In genomic region chr9:61232630-61233029, GRCm38 (mm10) we compare ENCODE assay signal across 29 mouse cellular contexts.
DNase-seq lines count a peak whose midpoint lies in the region; ATAC-seq and TF ChIP-seq lines count a peak whose summit lies in the region.
"Had no signal": no experiment of that assay in that cellular context is flagged by ENCODE, and none has a peak within 500 bp of the region (broad histone marks: within the 10 kb centered on the region; RNA-seq: fewer than 3 reads in every experiment).

No protein-coding gene starts in this region.

- TF ChIP-seq EP300 in MEL (IDR thresholded peaks at IDR 0.05; ENCODE audit: low read depth in 1 of 2, low read length in 2 of 2): no peak
- no peak for TF ChIP-seq EP300 in lung, postnatal 0 days (IDR thresholded peaks at IDR 0.05)

- WGBS in lung, postnatal 0 days: 85% methylated on average over 7 of the region's 7 CpGs

- H3K4me2 ChIP-seq in lung, postnatal 0 days (replicated peaks; ENCODE audit: low read depth, low read length): no peak overlapping the region
- H3K4me2 ChIP-seq: forebrain, embryonic 15.5 days; heart, embryonic 15.5 days; hindbrain, embryonic 13.5 days; midbrain, embryonic 15.5 days; neural tube, embryonic 12.5 days had no signal

- TF ChIP-seq CTCF in MEL (IDR thresholded peaks at IDR 0.05 in 2 of 3, conservative IDR thresholded peaks at IDR 0.05 in 1 of 3; ENCODE audit: control insufficient read depth in 1 of 3, insufficient read depth in 1 of 3, low read depth in 2 of 3, low read length in 3 of 3, poor library complexity in 1 of 3, severe bottlenecking in 1 of 3): no peak
- TF ChIP-seq CTCF in lung, postnatal 0 days (IDR thresholded peaks at IDR 0.05): no peak

- H3K79me2 ChIP-seq in MEL (ENCODE audit: control insufficient read depth, insufficient read depth, low read length, poor library complexity): no peaks in the 10 kb centered on the region

- intact Hi-C loops in left cerebral cortex, postnatal 4 days (cut with DNase I): loop anchor here (5.0 kb wide), 1 partner anchor 45 kb away; no protein-coding TSS in a partner anchor

- no peaks in the 10 kb centered on the region for H3K4me1 ChIP-seq in MEL (ENCODE audit: control insufficient read depth in 1 of 2, insufficient read depth in 2 of 2, low read length in 2 of 2)
- no peaks in the 10 kb centered on the region; the same call in 1 of the 2 replicates for H3K4me1 ChIP-seq in lung, postnatal 0 days (ENCODE audit: insufficient read depth, low read depth, low read length)

- no peak for TF ChIP-seq POLR2A in MEL (IDR thresholded peaks at IDR 0.05; ENCODE audit: control insufficient read depth in 1 of 2, insufficient read depth in 1 of 2, low read depth in 1 of 2, low read length in 2 of 2, poor library complexity in 1 of 2)

- no peaks in the 10 kb centered on the region for H3K9me3 ChIP-seq in MEL (replicated peaks; ENCODE audit: insufficient read depth, low read length)
- H3K9me3 ChIP-seq in lung, postnatal 0 days (ENCODE audit: low read length): no peaks in the 10 kb centered on the region
- H3K9me3 ChIP-seq: forebrain, embryonic 15.5 days; heart, embryonic 10.5 days; heart, embryonic 15.5 days; hindbrain, embryonic 13.5 days; midbrain, embryonic 10.5 days; midbrain, embryonic 15.5 days; neural tube, embryonic 12.5 days had no signal

- H3K9ac ChIP-seq in MEL (ENCODE audit: control insufficient read depth, low read depth, low read length, poor library complexity, severe bottlenecking): no peak overlapping the region
- H3K9ac ChIP-seq in lung, postnatal 0 days (replicated peaks; ENCODE audit: low read depth): no peak overlapping the region
- H3K9ac ChIP-seq: forebrain, embryonic 15.5 days; heart, embryonic 15.5 days; hindbrain, embryonic 13.5 days; liver, embryonic 14.5 days; midbrain, embryonic 15.5 days; neural tube, embryonic 12.5 days had no signal

- peaks cover 0 to 4% of the 10 kb centered on the region in 2 experiments; a peak in 2 of 4 replicates for H3K27me3 ChIP-seq in MEL (ENCODE audit: control insufficient read depth in 1 of 2, insufficient read depth in 2 of 2, low read length in 2 of 2)
- 0 out of 2 replicates have a peak, but pooled peaks cover 9% of the 10 kb centered on the region for H3K27me3 ChIP-seq in lung, postnatal 0 days (replicated peaks; ENCODE audit: insufficient read depth, low read length)

- H3K4me3 ChIP-seq in MEL (ENCODE audit: control insufficient read depth in 1 of 2, insufficient read depth in 1 of 2, low read depth in 2 of 2, low read length in 2 of 2): no peak overlapping the region
- H3K4me3 ChIP-seq in lung, postnatal 0 days (ENCODE audit: low read depth, low read length): no peak overlapping the region
- H3K4me3 ChIP-seq: forebrain, embryonic 15.5 days; heart, embryonic 10.5 days; heart, embryonic 15.5 days; hindbrain, embryonic 13.5 days; midbrain, embryonic 10.5 days; midbrain, embryonic 15.5 days; neural tube, embryonic 12.5 days had no signal

- TF ChIP-seq RAD21 in MEL (IDR thresholded peaks at IDR 0.05; ENCODE audit: low read depth, low read length): no peak

- ATAC-seq in megakaryocyte, adult 5-6 weeks (ENCODE audit: poor library complexity, severe bottlenecking): peak; percentile 67
- no peak for ATAC-seq in lung, postnatal 0 days
- ATAC-seq: activated CD4-positive, CD25-positive, alpha-beta regulatory T cell, adult 4 months; forebrain, embryonic 15.5 days; intestine, embryonic 16.5 days; midbrain, embryonic 15.5 days had no signal

- no peaks in the 10 kb centered on the region for H3K36me3 ChIP-seq in MEL (ENCODE audit: control insufficient read depth in 1 of 2, insufficient read depth in 2 of 2, low read length in 2 of 2)
- H3K36me3 ChIP-seq in lung, postnatal 0 days (ENCODE audit: insufficient read depth, low read length): no peaks in the 10 kb centered on the region
- H3K36me3 ChIP-seq: forebrain, embryonic 15.5 days; heart, embryonic 10.5 days; heart, embryonic 15.5 days; hindbrain, embryonic 13.5 days; midbrain, embryonic 10.5 days; midbrain, embryonic 15.5 days; neural tube, embryonic 12.5 days had no signal

- H3K27ac ChIP-seq in MEL (ENCODE audit: control insufficient read depth, low read depth, low read length): no peak overlapping the region
- H3K27ac ChIP-seq in lung, postnatal 0 days (ENCODE audit: low read length): no peak overlapping the region
- H3K27ac ChIP-seq: forebrain, embryonic 15.5 days; heart, embryonic 10.5 days; heart, embryonic 15.5 days; hindbrain, embryonic 13.5 days; kidney, postnatal 0 days; liver, embryonic 14.5 days; midbrain, embryonic 15.5 days; neural tube, embryonic 12.5 days had no signal

- DNase-seq in thymus, postnatal 0 days (ENCODE audit: low spot score): peak; percentile 48
- no peak for DNase-seq in thymus, postnatal 4 days
- DNase-seq in MEL (ENCODE audit: low read depth, low spot score): no peak
- DNase-seq in thymus, postnatal 25 days: peak; percentile 23
- no peak for DNase-seq in left cerebral cortex, postnatal 4 days
- DNase-seq in lung, postnatal 0 days (ENCODE audit: low spot score): no peak
- DNase-seq: adrenal gland, adult 2 months; adrenal gland, postnatal 36 days; cerebellum, adult 8-10 months; cerebellum, postnatal 25 days; gastrocnemius, postnatal 10 days; heart, adult 11 months; kidney, adult 8-10 months; layer of hippocampus, adult 9-11 months; liver; lung, adult 2 months; lung, postnatal 14 days had no signal

TF ChIP-seq in MEL, 35 proteins besides CTCF, POLR2A, EP300 and RAD21:
- TF ChIP-seq USF1 (IDR thresholded peaks at IDR 0.05; ENCODE audit: low read depth, low read length) (peak; percentile 77), ZC3H11A (IDR thresholded peaks at IDR 0.05; ENCODE audit: low read depth, low read length) (no peak)
TF ChIP-seq in MEL: peak in this region for 1.

Comparison
In these comparisons a context has a peak if more than half of its experiments do, and no peak if none do; other contexts are left out.
1. DNase-seq: peak in thymus, postnatal 0 days (single experiment) and thymus, postnatal 25 days (single experiment); none in thymus, postnatal 4 days (single experiment), MEL (single experiment), left cerebral cortex, postnatal 4 days (single experiment) and lung, postnatal 0 days (single experiment).